Mouse (Mus musculus) embryonic facial prominence, embryonic 13.5 days (tissue): ENCODE measurements around the gene Cybrd1. TPM values are rescaled to one million over a fixed set of nuclear protein-coding genes. Genes with fewer than 3 reads are reported as not detected.

Source experiments
- ATAC-seq: fragments of 200-750 bp; cut with Nextera tagmentation; 2 replicates; pipeline ENCODE4 v1.8.0; 2017; ENCODE audit warnings: low read depth; ENCODE audit not compliant: insufficient number of reproducible peaks, insufficient read depth, low FRiP score, low TSS enrichment
- H3K27ac ChIP-seq: fragments of 300-500 bp; sonication (generic); 2 replicates; pipeline ENCODE4 v1.5.1; 2015; ENCODE audit warnings: moderate library complexity, mild to moderate bottlenecking, inconsistent platforms
- H3K27me3 ChIP-seq: fragments of 300-500 bp; sonication (generic); 2 replicates; pipeline ENCODE4 v1.6.1; 2015; ENCODE audit warnings: mild to moderate bottlenecking, inconsistent platforms
- H3K36me3 ChIP-seq: fragments of 300-500 bp; sonication (generic); 2 replicates; pipeline ENCODE4 v1.6.1; 2015; ENCODE audit warnings: mild to moderate bottlenecking, inconsistent platforms
- H3K4me1 ChIP-seq: fragments of 300-500 bp; sonication (generic); 2 replicates; pipeline ENCODE4 v1.6.1; 2015; ENCODE audit warnings: inconsistent platforms
- H3K4me2 ChIP-seq: fragments of 300-500 bp; sonication (generic); 2 replicates; pipeline ENCODE4 v1.6.1; 2015; ENCODE audit warnings: moderate library complexity, mild to moderate bottlenecking, inconsistent platforms
- H3K4me3 ChIP-seq: fragments of 300-500 bp; sonication (generic); 2 replicates; pipeline ENCODE4 v1.5.1; 2015; ENCODE audit warnings: mild to moderate bottlenecking, inconsistent platforms
- H3K9ac ChIP-seq: fragments of 300-500 bp; sonication (generic); 2 replicates; pipeline ENCODE4 v1.6.1; 2015; ENCODE audit warnings: mild to moderate bottlenecking, inconsistent platforms
- H3K9me3 ChIP-seq: fragments of 300-500 bp; sonication (generic); 2 replicates; pipeline ENCODE4 v1.6.1; 2016; ENCODE audit warnings: inconsistent platforms
- WGBS: fragments of 180-500 bp; shearing (Covaris S2); methylation state at CpG from one replicate; pipeline ENCODE4 v1.1.7; 2015; ENCODE audit warnings: mixed read lengths; 5-methylcytosine and 5-hydroxymethylcytosine counted together
- polyA plus RNA-seq: library from polyadenylated mRNA; unstranded; fragments of >200 nt; fragmentation: Nextera tagmentation; extraction: Ambion mirVana; gene quantifications from 2 replicates; pipeline ENCODE4 v1.2.1, GENCODE M21; 2015

Gene Cybrd1
- polyA plus RNA-seq, 1 experiment from 2014 or later: 5.4 TPM

DNA sequence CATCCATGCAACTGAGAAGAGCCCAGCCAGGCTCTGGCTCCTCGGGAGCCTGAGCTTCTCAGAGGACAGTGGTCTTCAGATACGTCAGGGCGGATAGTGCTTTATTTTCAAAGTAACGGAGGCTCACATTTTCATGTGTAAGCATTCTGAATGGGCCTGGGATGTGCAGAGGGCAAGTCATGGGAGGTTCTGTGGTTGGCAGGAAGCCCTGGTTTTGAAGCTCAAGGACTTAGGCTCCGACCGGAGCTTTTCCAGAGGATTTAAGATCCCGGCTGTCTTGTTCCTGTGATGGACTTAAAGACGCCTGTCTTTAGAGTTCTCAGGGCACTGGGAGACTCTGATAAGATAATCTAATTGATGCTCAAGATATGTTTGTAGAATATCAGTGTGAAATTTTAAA, 38.7 kb downstream of the Cybrd1 start:
- H3K9ac ChIP-seq: no peak overlapping the region
- no peaks in the 10 kb centered on the region for H3K27me3 ChIP-seq
- H3K36me3 ChIP-seq: no peaks in the 10 kb centered on the region
- H3K4me2 ChIP-seq: no peak overlapping the region
- 85% methylated on average over 8 of the region's 8 CpGs for whole genome bisulfite sequencing
- no peak overlapping the region for H3K27ac ChIP-seq
- no peaks in the 10 kb centered on the region for H3K4me1 ChIP-seq
- ATAC-seq: no peak
- H3K9me3 ChIP-seq: 0 out of 2 replicates have a peak, but pooled peaks cover 3% of the 10 kb centered on the region
- H3K4me3 ChIP-seq: no peak overlapping the region

DNA sequence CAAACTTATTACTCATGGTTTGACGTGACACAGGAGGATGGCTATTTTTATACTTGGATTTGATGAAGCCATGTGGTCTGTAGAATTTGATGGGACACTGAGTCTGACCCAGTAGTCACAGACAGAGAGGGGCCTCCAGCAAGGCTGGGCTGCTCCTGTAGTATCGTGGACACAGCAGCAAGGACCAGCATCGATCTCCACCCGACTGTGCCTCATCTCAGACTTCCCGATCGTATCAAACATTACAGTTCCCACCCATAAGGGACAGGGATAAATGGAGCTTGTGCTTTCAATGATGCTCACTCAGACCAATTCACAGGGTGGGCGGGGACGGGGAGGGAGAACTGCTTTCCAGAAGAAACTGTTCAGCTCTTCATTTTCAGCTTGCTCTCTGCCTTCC, 40.2 kb downstream of the Cybrd1 start:
- WGBS: 93% methylated on average over 8 of the region's 8 CpGs
- H3K9ac ChIP-seq: no peak overlapping the region
- H3K4me3 ChIP-seq: no peak overlapping the region
- peaks cover 9% of the 10 kb centered on the region; the same call in 1 of the 2 replicates for H3K4me1 ChIP-seq
- H3K27ac ChIP-seq: no peak overlapping the region
- ATAC-seq: no peak
- H3K9me3 ChIP-seq: no peaks in the 10 kb centered on the region
- H3K4me2 ChIP-seq: no peak overlapping the region
- H3K36me3 ChIP-seq: no peaks in the 10 kb centered on the region
- no peaks in the 10 kb centered on the region for H3K27me3 ChIP-seq

DNA sequence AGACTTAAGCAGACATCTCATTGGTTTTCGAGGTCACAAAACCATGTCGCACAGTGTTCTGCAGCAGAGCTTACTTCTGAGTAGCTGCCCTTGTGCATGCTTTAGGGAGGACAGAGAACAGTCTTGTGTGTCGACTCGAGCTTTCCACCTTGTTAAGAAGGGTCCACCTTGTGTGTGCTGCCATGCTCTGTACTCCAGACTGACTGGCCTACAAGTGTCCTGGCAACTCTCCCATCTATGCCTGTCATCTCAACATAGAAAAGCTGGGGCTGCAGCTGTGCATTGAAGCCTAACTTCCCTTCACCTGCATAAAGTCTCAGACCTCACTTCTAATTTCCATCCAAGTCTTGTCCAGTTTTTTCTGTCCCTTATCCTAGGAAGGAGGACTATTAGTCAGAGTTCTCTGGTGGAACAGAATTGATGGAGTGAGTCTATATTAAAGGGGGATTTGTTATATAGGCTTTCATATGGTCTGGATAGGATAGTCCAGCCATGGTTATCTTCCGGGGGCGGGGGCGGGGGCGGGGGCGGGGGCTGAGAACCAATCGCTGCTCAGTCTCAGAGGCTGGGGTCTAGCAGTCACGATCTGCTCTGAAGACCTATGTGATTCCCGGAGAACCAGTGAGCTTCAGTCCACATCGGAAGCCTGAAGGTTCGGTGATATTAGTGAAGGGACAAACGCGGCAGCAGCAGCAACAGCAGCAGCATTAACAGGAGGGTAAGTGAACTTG, 42.0 kb downstream of the Cybrd1 start:
- no peak for ATAC-seq
- 82% methylated on average over 16 of the region's 16 CpGs for WGBS
- Histone ChIP-seq H3K27ac (no peak overlapping the region), H3K4me3 (no peak overlapping the region), H3K9ac (no peak overlapping the region), H3K4me1 (peaks cover 10% of the 10 kb centered on the region; the same call in 1 of the 2 replicates), H3K27me3 (no peaks in the 10 kb centered on the region), H3K4me2 (no peak overlapping the region), H3K9me3 (no peaks in the 10 kb centered on the region), H3K36me3 (no peaks in the 10 kb centered on the region)

- 69% methylated on average over 11 of the region's 11 CpGs for WGBS
- Histone ChIP-seq H3K4me1 (peaks cover 10% of the 10 kb centered on the region; the same call in 1 of the 2 replicates), H3K36me3 (no peaks in the 10 kb centered on the region), H3K27me3 (no peaks in the 10 kb centered on the region), H3K27ac (no peak overlapping the region), H3K4me2 (no peak overlapping the region), H3K9me3 (no peaks in the 10 kb centered on the region), H3K9ac (no peak overlapping the region), H3K4me3 (no peak overlapping the region)
- ATAC-seq: no peak
Observed at GRCm38 (mm10) chr2:71160307-71160861, 42.7 kb downstream of the Cybrd1 start.

DNA sequence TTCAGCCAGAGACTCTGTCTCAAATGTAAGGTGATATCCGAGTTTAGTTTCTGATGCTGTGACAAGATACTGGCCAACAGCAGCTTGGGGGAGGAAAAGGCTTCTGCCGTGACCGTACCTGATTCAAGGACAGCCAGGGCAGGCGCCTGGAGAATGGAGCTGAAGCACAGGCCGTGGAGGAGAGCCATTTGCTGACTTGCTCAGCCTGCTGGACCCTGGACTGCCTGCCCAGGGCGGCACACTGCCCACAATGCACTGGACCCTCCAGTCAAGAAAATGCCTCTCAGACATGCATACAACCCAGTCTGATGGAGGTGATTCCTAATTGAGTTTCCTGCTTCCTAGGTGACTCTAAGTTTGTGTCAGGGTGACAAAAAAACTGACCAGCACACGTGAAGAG, 43.8 kb downstream of the Cybrd1 start:
- WGBS: 77% methylated on average over 7 of the region's 7 CpGs
- H3K27me3 ChIP-seq: no peaks in the 10 kb centered on the region
- no peak overlapping the region for H3K27ac ChIP-seq
- no peak for ATAC-seq
- H3K9me3 ChIP-seq: no peaks in the 10 kb centered on the region
- H3K36me3 ChIP-seq: no peaks in the 10 kb centered on the region
- no peak overlapping the region for H3K4me2 ChIP-seq
- no peak overlapping the region for H3K9ac ChIP-seq
- H3K4me3 ChIP-seq: no peak overlapping the region
- H3K4me1 ChIP-seq: peaks cover 10% of the 10 kb centered on the region; the same call in 1 of the 2 replicates

DNA sequence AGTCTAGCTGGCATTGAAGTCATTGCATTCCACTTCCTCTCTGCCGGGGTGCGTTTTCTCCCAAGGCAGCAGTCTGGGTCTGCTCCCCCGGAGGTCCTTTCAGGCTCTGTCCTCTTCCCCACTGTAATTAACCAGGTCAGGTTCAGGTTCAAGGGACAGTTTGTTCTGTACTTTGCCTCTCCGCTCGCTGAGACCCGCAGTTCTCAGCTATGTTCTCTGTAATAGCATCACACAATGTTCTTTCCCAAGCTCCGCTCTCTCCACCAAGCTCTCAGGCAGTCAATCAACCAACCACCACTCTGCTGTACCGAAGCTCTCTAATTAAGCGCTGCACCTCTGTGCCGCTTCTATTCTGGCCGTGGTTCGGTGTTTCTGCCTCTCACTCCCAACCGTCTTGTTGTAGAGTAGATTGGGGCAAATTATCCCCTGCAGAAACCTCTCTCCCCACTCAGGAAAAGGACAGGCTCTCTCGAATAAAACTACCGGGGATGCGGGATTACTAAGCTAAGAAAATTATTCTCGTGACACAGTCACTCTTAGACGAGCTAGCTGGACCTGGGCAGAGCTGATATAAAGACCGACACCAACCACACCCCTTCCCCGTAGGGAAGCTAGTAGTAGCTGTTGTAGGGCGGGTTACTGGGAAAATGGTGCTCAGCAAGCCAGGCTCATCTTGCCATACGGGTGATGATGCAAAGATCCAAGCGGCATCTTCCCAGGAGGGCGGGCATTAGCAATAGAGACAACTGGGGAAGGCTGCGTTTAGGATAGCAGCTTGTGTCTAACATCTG, 45.3 kb downstream of the Cybrd1 start:
- no peak overlapping the region for H3K4me3 ChIP-seq
- no peak overlapping the region for H3K9ac ChIP-seq
- peaks cover 10% of the 10 kb centered on the region; the same call in 1 of the 2 replicates for H3K4me1 ChIP-seq
- ATAC-seq: no peak
- WGBS: 72% methylated on average over 25 of the region's 25 CpGs
- no peaks in the 10 kb centered on the region for H3K36me3 ChIP-seq
- H3K27ac ChIP-seq: no peak overlapping the region
- no peaks in the 10 kb centered on the region for H3K9me3 ChIP-seq
- no peaks in the 10 kb centered on the region for H3K27me3 ChIP-seq
- no peak overlapping the region for H3K4me2 ChIP-seq

- Histone ChIP-seq H3K27me3 (no peaks in the 10 kb centered on the region), H3K4me1 (peaks cover 19% of the 10 kb centered on the region; the same call in 1 of the 2 replicates), H3K9ac (no peak overlapping the region), H3K9me3 (no peaks in the 10 kb centered on the region), H3K4me2 (no peak overlapping the region), H3K36me3 (no peaks in the 10 kb centered on the region), H3K4me3 (no peak overlapping the region), H3K27ac (no peak overlapping the region)
- ATAC-seq: no peak
- WGBS: 68% methylated on average over 4 of the region's 4 CpGs
Observed at GRCm38 (mm10) chr2:71167211-71167610, 49.5 kb downstream of the Cybrd1 start.

GRCm38 (mm10) chr2:71168461-71169021, 50.8 kb downstream of the Cybrd1 start:
- ATAC-seq: no peak
- Histone ChIP-seq H3K27ac (no peak overlapping the region), H3K9me3 (no peaks in the 10 kb centered on the region), H3K4me1 (peaks cover 15% of the 10 kb centered on the region; the same call in 1 of the 2 replicates), H3K9ac (no peak overlapping the region), H3K27me3 (no peaks in the 10 kb centered on the region), H3K4me3 (no peak overlapping the region), H3K4me2 (no peak overlapping the region), H3K36me3 (no peaks in the 10 kb centered on the region)
- WGBS: 36% methylated on average over 10 of the region's 10 CpGs

DNA sequence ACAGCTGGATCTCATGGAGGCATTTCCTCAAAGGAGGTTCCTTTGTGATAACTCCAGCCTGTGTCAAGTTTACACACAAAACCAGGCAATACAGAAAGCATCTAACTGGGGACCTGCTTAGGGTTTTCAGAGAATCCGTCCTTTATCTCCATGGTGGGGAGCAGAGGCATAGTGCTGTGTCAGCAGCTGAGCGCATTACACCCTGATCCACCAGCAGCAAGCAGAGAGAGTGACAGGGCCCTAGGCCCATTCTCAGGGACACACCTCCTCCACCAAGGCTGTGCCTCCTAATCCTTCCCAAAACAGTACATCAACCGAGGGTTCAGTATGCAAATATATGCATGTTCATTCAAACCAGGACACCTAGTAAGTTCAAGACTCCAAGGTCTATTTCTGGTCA, 55.3 kb downstream of the Cybrd1 start:
- 43% methylated on average over 3 of the region's 3 CpGs for WGBS
- H3K36me3 ChIP-seq: no peaks in the 10 kb centered on the region
- H3K4me1 ChIP-seq: peaks cover 15% of the 10 kb centered on the region; the same call in 1 of the 2 replicates
- no peak overlapping the region for H3K27ac ChIP-seq
- no peaks in the 10 kb centered on the region for H3K27me3 ChIP-seq
- no peak overlapping the region for H3K4me2 ChIP-seq
- no peak overlapping the region for H3K4me3 ChIP-seq
- no peaks in the 10 kb centered on the region for H3K9me3 ChIP-seq
- no peak for ATAC-seq
- no peak overlapping the region for H3K9ac ChIP-seq

DNA sequence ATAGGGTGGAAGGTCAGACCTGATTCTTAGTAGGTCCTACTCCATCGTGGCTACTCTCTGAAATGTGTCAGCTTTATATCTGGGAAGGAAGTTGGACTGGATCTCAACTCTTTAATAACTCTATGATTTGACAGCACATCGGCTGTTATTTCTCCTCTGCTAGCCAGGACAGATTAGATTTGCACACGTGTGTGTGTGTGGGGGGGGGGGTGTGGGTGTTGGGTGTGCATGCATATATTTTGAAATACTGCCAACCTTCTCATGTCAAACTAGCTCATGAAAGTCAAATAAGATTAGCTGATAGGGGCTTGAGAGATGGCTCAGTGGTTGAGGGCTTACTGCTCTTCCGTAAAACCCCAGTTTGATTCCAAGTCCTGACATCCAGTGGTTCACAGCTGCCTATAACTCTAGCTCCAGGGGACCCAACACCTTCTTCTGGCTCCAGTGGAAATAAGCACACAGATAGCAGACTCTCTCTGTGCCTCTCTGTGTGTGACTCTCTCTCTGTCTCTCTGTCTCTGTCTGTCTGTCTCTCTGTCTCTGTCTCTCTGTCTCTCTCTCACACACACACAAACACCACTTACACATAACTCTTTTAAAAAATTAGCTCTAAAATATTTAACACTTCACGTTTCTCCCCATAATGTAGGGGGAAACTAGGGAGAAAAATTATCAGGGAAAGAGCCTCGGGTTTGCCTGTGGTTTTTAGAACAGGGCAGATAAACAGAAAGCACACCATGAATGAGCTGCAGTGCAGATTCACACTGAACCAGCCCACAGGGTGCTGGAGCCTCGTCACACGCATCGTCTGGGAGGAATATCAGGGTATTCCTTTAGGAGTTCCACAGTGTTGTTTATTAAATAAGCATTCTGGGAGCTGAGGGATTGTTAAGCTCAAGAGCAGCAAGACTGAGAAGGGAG, 58.9 kb downstream of the Cybrd1 start:
- Histone ChIP-seq H3K9me3 (no peaks in the 10 kb centered on the region), H3K4me1 (peaks cover 11% of the 10 kb centered on the region), H3K9ac (no peak overlapping the region), H3K27me3 (no peaks in the 10 kb centered on the region), H3K36me3 (no peaks in the 10 kb centered on the region), H3K27ac (no peak overlapping the region), H3K4me2 (no peak overlapping the region), H3K4me3 (no peak overlapping the region)
- ATAC-seq: no peak
- 62% methylated on average over 9 of the region's 9 CpGs for WGBS

GRCm38 (mm10) chr2:71177250-71177615, 59.5 kb downstream of the Cybrd1 start:
- Histone ChIP-seq H3K9me3 (no peaks in the 10 kb centered on the region), H3K27ac (no peak overlapping the region), H3K27me3 (no peaks in the 10 kb centered on the region), H3K4me1 (peaks cover 11% of the 10 kb centered on the region), H3K36me3 (no peaks in the 10 kb centered on the region), H3K4me3 (no peak overlapping the region), H3K4me2 (no peak overlapping the region), H3K9ac (no peak overlapping the region)
- 69% methylated on average over 1 of the region's 1 CpGs for WGBS
- ATAC-seq: no peak
